Mouse (Mus musculus) heart, adult 9 months (tissue): ENCODE results near the gene Plcd1.
A peak's percentile ranks its signal among the peaks of the same experiment; 100 is the strongest.

Experiments
- DNase-seq, 2 experiments: peaks; one replicate each; pipeline ENCODE4 v3.0.0; 2022; ENCODE audit warnings: low spot score in 2 of 2

Plcd1 gene

DNA sequence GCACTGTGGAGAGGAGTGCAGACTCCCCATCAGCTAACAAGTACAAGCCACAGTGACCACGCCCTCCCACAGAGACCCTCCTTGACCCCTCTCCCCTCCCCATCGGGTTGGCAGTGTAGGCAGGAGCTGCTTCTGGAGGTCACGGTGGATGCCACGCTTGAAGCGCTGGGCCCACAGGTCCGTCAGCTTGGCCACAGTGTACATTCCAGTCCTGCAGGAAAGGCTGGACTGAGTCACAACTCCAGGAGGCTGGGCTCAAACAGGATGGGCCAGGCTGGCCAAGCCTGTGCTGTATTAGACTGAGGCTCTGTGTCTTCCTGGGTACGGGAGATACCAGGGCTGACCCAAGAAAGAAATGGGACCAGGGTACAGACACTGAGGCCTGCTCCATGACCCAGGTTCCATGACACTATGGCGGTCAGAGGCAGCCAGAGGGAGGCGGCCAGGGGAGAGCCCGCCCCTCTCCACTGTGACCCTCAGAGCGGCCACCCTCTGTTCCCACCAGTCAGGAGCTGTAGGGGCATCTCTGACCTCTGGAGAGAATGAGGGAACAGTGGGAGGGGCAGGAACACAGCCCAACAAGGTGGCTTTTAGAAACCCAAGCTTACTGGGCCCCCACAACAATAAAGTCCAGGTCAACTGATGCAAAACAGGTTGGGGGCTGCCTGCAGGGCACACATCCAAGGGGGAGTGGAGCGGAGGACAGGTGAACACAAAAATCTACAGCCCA, 1.6 kb downstream of the Plcd1 start:
- DNase-seq, result no peak

DNA sequence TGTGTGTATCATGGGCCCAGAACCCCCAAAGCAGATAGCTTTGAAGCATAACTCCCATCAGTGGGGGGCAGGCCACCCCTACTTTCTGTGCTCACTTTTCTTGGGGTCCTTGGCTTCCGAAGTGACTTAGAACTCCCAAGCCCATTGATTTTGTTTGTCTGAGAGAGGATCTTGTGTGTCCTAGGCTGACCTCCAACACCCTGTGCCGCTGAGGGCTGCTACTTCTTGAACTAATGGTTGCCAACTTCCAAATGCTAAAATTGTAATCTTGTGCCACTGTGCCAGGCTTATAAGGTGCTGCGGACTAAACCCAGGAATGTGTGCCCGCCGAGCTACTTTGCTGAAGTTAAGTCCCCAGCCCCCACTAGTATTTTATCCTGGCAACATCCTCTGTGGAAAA, 2.8 kb downstream of the Plcd1 start:
- DNase-seq, result no peak

DNA sequence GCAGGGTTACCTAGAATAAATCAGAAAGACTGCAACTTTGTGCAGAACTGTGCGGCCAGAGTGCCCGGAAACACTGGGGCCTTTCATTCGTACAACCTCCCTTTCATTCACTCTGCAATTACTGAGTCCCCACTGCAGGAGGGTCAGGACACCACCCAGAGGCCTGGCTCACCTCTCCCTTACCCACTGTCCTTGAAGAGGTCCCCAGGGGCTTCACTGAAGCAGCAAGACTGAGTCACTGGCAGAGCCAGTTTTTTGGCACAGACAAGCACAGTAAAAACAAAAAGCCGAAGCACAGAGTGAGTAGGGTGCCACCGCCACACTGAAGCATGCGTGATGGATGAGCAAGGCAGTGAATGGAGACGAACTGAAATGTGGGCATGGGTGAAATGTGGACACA, 3.9 kb downstream of the Plcd1 start:
- DNase-seq, result no peak

DNA sequence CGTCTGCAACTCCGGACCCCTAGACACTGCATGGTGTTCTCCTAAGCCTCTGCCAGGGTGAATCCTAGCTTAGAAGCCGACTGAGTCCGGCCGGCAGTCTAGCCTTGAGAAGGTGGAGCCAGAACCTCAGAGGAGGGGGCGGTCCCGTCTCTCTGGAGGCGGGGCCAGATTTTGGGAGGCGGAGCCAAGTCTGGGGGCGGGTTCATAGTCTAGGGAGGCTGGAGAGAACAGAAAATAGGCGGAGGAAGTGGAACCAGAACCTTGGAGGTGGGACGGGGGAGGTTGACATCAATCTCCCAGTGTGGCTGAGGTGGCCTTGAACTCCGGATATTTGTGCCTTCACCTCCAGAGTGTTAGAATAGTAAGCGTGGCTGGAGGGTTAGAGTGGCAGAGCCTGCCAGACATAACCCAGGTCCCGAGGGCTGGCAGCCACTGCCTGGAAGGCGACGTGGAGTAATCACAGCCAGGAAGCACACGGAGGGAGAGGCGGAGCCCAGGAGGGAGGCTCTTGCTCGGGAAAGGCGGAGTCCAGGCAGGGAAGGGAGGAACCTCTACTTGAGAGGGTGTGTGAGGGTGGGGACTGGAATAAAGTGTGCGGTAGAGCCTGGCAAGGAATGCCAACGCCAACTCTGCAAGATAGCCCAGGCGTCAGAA, 5.0 kb downstream of the Plcd1 start:
- peak; percentile 86 to 90 for DNase-seq

DNA sequence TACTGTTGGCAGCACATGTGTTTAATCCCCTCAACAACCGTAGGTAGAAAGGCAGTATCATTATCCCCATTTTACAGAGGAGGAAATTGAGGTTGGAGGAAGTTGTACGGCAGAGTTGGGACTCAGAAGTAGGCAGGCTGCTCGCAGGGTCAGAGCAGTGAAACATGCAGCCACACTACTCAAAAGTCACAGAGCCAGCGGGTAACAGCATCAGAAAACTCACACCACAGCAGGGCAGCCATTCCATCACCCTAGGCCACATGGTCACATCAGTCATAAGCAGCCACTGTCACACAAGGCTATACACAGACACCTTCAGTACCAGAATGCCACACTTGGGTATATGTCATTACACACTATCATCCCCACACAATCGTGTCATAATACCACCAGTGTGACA, 6.0 kb downstream of the Plcd1 start:
- DNase-seq, result no peak

DNA sequence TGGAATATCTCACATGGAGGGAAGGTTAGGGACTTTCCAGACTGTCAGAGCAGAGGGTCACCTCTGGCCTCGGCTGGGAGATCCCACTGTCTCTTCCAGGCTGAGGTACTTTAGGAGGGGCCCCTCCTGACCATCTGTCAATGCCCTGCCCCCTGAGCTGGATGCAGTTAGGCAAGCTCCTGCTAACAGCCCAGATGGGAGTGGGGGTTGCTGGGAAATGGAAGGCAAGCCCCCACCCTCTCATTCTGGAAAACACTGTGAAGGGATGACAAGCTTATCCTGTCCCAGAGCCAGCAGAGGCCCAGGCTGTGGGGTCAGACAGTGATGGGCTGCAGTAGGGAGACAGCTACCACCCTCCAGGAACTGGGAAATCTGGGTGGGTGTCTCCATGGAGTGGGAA, 6.9 kb downstream of the Plcd1 start:
- DNase-seq, result no peak

DNA sequence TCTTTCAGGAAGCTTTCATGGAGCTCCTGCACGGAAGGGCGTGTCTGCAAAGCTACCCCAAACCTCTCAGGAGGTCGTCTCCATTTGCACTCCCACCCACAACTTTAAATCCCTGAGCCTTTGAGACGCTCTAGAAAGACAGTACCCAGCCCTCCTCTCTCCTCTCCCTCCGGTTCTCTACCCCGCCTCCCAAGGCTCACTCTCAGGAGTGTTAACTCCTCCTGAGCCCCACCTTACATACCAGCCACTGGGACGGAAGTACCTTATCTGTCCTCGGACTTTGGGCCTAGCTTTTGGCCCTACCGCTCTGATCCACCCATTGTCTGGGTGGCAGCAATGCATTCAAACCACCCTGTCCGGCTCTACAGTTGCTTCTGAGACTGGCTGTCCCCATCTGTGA, 9.3 kb downstream of the Plcd1 start:
- DNase-seq, result no peak

DNA sequence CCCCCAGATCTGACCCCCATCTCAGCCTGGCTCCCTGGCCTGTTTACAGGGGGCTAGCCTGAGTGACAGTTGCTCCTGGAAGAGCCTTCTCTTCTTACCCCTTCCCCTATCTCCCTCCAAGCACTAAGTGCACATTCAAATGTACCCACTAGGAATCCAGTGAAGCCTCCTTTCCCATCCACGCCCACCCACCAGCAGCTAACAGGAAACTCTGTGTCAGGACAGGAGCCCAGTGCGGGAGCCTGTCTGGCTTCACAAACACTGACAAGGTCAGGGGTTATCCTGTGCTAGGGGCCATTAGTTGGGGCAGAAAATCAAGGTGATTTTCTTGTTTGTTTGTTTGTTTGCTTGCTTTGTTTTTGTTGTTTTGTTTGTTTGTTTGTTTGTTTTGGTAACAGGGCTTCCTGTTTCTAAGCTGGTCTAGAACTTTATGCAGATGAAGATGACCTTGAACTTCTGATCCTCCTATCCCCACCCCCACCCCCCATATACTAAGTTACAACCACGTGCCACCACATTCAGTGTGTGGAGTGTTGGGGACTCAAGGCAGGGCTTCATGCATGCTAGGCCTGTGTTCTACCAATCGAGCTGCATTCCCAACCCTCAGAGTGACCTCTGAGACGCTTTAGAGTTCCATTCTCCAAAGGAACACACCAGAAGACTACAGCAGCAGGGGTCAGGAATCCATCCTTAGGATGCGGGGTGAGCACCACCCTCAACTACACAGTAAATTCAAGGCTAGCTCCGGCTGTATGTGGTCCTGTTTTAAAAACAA, 10.5 kb downstream of the Plcd1 start:
- DNase-seq, result no peak

DNA sequence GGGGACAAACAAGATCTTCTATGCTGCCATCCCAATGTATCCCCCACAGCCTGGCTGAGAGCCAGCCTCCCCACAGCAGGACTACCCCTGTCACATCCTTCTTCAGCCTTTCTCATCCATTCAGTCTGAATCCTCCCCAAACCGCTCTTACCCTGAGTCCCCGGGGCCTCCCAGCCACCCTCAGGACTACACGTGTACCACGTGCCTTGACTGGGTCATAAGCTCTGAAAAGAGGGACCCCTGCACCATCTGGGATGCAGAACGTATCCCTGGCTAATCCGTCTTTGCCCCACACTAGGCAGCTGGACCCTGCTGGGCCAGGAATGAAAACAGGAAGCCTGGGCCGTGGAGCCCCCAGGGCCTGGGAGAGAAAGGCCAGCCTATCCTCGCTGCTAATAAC, 11.3 kb downstream of the Plcd1 start:
- DNase-seq, result no peak

DNA sequence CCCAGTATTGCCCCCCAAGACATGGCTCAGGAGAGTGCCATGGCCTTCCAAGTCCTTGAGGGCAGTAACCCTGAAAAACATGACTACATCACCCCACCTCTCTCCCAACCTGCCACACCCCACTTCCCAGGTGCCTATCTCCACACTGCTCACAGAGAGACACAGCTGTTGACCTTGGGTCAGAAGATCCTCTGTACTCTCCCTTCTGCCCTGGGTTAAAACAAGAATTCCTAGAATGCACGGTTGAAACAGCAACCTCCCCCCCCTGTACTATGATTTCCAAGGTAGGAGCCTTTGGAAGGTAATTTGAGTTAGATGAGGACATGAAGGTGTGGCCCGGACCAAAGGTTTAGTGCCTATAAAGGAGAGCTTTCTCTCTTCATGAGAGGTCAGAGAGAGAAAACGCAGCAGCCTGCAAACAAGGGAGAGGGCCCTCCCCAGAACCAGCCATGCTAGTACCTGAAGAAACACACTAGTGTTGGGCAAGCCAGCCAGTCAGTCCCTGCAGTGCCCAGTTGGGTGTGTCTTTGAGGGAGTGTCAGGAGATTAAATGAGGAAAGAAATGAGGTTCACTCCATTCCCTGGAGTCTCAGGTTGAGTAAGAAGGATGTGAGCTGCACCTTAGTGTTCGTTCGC, 13.1 kb downstream of the Plcd1 start:
- no peak for DNase-seq

DNA sequence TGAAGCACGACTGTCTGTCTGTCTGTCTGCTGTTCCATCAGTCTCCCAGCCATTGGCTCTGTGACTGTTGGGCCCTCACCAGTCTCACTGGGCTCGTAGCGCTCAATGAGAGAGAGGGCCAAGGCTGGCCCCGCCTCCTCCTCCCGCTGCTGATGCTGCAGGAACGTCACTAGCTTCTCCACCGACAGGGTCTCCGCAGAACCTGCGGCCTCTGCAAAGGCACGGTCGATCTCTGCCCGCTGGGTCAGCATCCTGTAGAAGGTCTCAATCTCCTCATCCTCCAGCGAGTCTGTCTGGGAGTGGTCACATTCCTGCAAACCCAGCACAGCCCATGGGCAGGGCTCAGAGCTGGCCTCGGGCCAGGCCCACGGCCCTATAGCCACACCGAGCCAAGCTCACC, 17.6 kb downstream of the Plcd1 start:
- DNase-seq, result no peak

DNA sequence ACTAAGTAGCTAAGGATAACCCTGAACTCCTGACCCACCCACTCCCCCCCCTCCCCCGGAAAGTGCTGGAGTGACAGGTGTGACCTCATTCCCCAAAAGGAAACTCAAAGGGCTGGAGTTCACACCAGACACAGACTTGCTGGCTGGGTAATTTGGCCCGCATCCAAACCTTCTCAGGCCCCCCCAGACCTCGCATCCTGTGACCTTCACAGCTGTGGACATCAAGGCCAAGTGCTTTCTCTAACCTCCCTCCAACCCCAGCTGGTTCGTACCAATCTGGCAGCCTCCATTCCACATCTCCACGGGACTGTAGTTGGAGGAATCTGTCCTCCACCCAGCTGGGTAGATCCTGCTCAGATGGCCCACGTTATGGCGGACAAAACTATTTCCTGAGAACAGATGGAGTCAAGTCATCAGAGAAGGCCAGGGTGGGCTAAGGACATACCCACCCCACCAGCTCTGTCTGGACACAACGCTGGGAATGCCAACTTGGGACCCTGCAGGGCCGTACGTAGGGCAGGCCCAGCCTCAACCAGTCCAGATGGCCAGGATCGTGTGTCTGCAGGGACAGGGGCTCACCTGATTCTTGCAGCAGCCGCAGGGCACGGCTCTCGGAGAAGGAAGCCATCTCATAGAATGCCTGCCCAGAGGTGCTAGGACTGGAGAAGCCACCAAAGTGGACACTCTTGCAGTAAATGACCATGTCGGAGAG, 20.0 kb downstream of the Plcd1 start:
- DNase-seq, result no peak

DNA sequence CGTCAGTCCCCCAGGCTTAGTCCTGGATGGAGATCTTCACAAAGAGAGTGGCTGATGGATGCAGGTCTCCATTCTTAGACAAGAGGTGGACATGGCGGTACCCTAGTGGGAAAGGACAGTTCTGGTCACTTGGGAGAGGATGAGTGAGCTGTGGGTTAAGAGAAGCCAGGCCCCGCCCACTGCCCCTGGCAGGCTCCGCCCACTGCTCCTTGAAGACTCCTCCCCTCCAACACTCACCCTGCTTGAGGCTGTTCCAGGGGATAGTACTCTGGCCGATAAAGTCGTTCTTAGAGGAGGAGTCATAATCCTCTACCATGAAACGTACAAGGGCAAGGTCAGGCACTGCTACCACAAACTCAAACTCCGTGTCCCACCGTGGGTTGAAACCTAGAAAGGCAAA, 21.5 kb downstream of the Plcd1 start:
- no peak for DNase-seq

DNA sequence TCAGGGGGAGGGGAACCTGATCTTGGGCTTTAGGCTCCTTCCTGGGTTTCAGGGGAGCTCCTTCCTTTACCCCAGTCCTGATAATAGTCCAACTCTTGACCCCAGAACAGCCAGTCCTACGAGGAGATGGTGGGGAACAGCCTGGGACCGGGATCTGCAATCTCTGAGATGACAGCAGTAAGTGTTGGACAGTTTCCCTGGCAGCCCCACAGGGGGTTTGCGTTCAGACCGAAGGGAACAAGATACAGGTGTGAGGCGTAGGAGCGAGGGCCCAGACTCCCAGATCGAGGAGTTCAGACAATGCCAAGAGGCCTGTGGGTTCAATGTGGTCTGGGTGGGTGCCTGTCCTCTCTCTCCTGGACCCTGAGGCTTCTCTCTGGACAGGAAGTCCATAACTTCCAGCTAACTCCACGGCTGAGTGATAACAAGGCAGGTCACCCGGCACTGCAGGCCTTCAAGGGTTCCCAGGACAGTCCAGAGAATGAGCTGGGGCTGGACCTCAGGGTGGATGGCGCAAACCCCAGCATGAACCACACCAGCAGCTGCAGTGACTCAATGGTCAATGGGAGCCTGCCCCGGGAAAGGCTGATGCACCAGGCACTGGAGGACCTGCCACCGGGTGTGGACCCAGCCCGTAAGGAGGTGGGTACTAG, 23.0 kb downstream of the Plcd1 start:
- no peak for DNase-seq

DNA sequence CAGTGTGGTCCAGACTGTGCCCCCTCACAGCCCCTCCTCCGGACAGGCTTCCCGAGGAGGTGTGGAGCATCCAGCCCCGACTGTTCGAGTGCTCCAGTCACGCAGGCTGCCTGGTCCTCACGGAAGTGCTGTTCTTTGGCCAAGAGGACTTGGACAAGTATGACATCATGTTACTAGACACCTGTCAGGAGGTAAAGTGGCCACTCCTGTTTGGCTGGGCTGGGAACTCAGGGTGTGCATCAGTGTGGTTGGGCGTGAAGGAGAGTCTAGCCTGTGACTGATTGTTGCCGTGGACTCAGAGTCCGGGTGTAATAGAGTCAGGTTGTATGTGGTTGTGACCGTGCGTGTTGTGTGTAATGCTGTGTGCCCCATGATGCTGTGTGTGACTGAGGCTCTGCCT, 25.0 kb downstream of the Plcd1 start:
- no peak for DNase-seq

DNA sequence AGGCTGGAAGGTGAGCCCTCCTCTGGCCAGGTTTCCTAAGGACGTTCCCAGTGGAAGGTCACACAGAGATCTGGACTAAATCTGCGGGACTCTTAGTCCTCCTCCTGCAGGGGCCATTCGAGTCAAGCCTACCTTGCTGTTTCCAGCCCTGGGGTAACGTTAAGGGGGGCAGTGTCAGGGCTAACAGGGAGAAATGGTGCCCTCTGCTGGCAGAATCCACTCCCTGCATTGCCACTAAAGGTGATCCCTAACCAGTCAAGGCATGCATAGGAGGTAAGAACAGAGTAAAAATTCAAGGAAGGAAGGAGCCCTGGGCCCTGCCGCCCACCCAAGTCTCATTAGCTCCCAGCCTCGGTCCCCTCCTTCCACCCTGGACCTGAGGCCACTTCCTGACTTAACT, 25.7 kb downstream of the Plcd1 start:
- DNase-seq, result peak; percentile 73 to 78

DNA sequence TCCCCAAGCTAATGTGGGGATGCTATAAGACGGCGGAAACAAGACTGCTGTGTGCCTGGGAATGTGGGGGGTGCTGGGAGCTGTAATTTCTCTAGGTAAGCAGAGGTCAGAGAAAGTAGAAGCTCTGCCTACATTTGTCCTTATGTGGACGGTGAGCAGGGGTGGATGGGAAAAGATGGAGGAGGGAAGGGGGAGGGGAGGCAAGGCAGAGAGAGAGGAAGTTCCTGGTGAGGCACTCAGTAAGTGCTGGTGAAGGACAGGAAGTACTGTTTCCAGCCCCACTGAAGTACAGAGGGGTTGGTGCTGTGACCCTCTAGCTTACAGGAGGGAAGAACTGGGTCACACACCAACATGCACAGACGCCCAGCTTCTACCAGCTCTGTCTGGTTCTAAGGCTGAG, 29.0 kb downstream of the Plcd1 start:
- DNase-seq, result no peak

DNA sequence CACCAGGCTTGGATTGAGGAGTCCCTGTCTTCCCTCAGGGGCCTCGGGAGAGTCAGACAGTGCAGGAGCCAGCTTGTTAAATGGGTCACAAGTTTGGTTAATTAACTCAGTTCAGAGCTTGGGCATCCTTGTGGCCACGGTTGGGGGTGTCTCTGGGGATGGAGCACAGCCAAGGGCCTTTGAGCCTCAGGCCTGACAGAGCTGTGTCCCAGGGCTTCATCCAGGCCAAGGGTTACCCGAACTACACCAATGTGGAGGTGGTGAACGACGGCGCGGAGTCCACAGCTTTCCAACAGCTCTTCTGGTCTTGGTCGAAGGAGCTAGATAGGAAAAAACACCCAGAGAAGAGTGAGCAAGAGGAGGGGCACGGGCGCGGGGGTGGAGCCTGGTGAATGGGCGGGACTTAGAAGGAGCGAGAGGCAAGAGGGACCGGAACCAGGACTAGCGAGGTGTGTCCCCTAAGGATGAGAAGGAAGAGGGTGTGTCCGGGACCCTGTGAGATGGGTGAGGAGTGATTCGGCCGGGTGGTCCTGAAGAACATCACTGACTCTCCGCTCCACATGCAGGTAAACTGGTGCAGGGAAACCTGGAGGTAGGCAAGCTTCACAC, 30.2 kb downstream of the Plcd1 start:
- DNase-seq, result no peak

DNA sequence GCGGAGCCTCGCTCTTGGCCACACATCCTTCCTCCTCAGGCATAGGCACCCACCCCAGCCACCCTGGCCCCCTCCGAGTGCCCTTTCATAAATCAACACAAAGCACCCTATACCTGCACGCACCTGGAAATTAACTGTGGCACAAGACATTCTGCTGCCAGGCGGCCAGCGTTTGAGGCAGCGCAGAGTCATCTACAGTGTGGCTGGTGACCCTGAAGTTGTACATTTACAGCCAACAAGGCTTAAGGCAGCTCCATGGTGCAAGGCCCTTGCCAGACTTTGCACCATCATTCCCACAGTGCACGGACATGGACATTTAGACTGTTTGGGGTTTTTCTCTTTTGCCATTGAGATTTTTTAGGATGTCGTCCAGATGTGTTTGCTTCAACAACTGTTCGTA, 32.6 kb downstream of the Plcd1 start:
- no peak for DNase-seq

DNA sequence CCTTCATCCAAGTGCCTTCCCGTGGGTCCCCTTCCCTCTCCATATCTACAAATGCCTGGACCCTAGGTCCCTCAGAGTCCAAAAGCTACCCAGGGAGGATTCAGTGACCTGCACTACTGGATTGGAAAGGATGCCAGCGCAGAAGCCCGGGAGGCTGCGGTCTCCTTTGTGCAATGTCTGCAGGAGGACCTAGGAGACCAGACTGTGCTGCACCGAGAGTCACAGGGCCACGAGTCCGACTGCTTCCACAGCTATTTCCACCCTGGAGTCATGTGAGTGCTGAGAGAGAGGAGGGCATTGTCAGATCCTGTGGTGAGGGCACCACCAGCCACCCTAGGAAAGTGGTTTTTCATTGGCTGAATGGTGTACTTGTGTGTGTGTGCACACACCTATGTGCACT, 35.1 kb downstream of the Plcd1 start:
- DNase-seq, result no peak

DNA sequence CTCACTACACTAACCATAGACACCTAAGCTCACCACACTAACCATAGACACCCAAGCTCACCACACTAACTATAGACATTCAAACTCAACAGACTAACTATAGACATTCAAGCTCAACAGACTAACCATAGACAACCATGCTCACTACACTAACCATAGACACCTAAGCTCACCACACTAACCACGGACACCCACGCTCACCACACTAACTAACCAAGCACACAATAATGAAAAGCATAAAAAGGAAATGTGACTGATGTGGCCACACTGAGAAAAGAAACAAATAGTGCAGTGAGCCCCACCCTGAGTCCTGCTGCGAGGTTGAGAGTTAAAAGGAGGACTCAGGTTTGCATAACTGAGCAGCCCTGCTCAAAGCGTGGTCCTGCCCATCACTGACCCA, 38.0 kb downstream of the Plcd1 start:
- no peak for DNase-seq
